Mouse (Mus musculus): Measurements from ENCODE around the gene Ttll8.

Ttll8 gene

DNA sequence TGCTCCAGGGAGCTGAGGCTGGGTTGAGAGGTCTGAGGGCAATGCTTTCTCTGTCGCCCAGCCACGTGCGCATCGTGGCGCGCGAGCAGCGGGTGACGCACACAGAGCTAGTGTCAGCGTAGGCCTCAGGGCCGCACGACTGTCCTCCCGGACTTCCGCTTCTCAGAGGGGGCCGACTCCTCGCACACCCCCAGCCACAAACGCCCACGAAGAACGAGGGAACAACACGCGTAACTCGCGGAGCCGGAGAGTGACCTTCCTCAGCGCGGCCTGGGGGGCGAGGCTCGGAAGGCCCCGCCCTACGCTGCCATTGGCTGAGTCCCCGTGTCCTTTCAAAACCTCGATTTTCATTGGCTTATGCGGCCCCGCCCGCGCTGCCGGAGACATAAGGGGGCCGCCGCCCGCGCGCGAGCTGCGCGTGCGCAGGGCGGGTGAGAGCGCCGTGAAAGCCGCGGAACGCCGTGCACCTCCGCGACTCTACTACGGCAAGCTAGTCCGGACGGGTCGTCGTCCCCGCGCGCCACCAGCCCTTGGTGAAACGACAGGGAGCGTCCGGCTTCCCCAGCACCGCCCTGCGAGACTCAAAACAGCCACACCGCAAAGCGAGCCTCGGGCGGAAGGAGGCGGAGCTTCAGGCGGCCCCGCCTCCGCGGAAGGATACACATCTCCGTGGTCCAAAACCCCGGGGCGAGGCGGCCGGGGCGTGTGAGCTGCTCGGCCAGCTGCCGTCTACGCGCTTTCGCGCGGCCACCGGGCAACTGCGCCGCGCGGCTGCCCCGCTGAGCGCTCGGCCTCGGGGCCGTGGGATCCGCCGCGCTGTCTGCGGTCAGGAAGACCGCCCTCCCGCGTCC is 92.2 kb downstream of the Ttll8 start, which contains the start of gene Pim3:
Pim3 (plus strand) TSS at position 415 of the 851 bp plus-strand sequence.
- in situ Hi-C loops (cut with MseI, MboI): no loop called here

DNA sequence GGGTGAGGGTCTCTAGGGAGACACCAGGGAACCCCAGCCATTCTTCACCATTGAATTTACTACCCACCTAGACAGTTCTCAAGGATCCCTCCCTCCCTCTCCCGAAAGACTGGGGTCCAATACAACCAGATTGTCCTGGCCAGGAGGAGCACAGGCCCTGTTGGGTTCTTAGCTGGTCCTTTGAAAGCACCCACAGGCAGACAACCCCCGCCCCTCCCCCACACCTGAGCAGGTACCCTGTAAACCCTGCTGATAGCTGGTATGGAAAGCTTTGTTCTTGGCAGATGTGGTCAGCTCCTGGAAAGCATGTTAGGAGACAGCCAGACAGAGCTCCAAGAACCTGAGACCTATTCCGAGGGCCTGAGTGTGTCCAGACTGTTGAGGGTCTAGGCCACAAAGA is 93.4 kb downstream of the Ttll8 start:
- in situ Hi-C loops (cut with MseI, MboI): no loop called here

DNA sequence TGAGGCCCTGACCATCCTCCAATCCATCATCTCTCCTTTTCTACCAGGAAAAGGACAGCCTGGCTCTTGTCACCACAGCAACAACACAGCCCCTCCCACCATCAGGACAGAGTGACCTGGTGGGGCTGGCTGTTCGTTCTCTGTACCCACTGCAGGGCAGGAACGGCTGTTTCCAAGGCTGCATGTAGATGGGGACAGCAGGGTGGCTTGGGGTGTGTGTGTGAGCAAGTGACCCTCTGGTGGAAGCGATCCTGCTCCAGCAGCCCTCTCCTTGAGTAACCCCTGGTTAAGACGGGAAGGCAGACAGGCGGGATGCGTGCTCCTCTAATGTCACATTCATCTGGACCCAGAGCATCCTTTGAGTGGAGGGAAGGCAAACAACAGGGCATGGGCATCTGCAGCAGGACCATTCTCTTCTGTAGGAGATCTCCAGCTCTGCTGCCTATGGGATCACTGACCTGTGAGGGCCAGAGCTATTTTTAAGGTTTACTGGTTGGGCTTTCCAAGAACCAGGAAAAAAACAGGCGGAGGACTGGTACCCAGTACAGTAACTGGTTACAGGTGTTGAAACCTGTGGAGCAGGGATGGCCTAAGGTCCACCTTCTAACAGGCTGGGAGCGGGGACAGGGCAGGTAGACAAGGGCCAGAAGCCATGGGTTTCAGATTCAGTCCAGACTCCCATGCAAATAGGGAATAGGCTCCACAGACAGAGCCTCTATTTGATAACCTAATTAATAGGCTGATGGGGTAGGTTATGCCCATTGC is 94.8 kb downstream of the Ttll8 start:
- in situ Hi-C loops (cut with MseI, MboI): no loop called here

DNA sequence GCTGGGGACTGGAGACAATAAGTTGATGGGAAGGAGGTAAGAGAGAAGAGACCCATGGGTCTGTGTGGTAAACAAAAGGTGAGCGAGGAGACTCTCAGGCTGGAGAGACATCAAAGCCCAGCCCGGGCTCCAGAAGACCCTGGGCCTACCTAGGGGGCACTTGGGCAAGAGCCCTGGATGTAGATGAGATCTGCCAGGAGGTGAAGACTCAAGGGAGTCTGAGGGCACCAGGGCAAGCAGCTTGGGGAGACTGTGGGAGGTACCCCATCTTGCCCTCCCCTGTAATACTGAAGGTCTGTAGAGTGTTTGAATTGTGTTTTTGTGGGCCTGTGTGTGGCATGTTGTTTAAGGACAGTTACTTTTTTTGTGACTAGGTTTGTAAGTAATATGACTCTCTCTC is 95.5 kb downstream of the Ttll8 start:
- in situ Hi-C loops (cut with MseI, MboI): no loop called here

DNA sequence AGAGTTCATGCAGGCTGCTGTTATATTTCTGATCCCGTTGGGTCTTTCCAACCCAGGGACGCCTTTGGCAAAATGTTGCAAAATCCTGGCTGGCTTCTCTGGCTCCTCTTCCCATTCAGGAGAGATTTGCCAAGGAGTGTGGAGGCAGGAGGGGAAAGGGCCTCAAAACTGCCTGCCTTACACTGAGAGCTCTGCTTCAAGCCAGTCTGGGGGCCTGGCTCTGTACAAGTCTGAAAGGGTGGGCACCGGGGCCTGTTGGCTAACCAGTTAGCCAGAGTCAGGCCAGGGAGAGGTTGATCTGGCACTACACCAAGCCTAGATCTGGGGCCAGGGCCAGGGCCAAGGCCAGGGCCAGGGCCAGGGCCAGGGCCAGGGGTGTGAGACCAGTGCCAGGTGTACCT is 96.1 kb downstream of the Ttll8 start:
- in situ Hi-C loops (cut with MseI, MboI): no loop called here

DNA sequence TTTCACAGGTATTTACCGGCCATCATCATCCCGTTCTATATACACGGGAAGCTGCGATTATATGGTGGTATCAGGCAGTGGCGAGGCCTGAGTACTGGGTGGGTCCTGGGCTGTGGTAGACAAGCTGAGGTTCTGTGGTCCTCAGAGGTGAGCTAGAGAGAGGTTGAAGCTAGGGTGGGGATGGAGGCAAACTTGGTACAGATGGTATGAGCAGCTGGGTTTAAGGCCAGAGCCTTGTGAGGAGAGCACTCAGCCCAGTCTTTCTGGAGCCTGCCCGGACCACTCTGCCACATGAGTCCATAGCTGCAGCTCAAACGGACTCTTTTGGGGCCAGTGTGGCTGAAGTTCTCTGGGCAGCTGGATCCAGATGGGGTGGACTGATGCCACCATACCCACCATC is 96.9 kb downstream of the Ttll8 start:
- in situ Hi-C loops (cut with MseI, MboI): no loop called here

DNA sequence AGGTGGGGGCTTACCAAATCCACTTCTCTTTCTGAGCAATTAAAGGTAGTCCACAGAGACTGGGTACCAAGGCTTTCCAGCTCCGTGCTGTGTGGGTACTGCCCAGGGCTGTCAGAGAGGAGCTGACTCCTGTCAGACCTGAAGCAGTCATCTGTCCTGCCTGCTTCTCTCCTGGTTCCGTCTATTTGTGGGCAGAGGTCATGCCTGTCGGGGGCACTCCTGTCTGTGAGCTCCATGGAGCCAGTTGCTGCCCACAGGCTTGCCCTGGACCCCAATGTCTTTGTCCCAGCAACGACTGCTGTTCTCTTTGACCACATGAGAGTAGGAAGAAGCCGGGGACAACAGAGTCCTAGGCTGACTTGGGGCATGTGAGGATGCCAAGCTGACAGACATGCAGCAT is 97.6 kb downstream of the Ttll8 start:
- in situ Hi-C loops (cut with MseI, MboI): no loop called here

DNA sequence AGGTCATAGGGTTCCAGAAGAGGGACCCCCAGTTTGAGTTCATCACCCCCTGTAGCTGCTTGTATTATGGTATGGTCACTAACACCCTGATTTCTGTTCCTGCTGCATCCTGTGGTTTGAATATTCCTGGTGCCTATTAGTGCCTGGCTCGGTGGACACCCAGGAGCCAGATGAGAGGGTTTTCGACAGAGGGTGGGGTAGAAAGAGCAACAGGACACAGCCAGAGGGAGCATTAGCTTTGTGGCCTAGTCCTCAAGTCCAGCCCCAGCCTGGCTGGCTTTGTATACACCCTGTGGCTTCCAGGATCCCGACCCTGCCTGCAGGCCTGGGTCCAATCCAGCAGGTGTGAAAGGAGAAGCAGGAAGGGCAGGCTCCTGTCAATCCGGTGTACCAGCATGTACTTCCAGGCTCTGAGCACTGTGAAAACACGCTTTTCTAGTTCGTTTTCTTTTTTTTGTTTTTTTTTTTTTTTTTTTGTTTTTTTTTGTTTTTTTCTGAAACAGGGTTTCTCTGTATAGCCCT is 98.3 kb downstream of the Ttll8 start:
- in situ Hi-C loops (cut with MseI, MboI): no loop called here

DNA sequence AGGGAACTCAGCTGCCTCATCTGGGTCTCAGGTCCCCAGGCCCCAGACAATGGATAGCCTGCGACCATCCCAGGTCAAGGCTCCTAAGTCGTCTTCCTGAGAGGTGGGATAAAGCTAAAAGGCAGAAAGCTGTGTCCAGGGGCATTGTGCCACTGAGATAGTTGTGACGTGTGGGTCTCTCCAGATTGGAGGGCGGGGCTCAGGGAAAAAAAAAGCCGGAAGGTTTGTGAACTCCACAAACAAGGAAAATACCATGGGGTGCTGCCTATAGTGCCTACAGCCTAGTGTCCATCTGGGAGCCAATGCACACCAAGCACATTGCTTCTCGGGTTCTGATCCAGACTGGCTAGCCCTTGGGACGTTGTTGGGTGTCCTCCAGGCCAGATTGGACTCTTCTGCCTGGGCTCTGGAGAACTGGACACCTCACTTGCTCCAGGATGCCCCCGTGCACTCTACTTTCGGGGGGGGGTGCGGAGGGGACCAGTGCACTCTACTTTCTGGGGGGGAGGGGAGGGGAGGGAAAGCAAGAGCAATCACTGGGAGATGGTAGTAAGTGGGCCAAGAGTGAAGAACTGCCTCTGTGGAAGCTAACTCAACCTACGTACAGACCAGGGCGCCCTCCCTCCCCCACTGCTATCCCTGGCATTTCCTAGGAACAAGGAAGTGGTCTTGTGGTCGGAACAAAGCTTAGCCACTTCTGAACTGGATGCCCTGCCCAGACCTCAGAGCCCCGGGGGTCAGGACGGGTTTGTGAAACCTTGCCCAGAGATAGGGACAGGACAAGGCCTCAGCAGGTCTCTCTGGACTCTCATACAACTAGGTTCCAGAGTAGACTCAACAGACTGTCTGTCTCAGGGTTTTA is 99.0 kb downstream of the Ttll8 start:
- in situ Hi-C loops (cut with MseI, MboI): no loop called here

DNA sequence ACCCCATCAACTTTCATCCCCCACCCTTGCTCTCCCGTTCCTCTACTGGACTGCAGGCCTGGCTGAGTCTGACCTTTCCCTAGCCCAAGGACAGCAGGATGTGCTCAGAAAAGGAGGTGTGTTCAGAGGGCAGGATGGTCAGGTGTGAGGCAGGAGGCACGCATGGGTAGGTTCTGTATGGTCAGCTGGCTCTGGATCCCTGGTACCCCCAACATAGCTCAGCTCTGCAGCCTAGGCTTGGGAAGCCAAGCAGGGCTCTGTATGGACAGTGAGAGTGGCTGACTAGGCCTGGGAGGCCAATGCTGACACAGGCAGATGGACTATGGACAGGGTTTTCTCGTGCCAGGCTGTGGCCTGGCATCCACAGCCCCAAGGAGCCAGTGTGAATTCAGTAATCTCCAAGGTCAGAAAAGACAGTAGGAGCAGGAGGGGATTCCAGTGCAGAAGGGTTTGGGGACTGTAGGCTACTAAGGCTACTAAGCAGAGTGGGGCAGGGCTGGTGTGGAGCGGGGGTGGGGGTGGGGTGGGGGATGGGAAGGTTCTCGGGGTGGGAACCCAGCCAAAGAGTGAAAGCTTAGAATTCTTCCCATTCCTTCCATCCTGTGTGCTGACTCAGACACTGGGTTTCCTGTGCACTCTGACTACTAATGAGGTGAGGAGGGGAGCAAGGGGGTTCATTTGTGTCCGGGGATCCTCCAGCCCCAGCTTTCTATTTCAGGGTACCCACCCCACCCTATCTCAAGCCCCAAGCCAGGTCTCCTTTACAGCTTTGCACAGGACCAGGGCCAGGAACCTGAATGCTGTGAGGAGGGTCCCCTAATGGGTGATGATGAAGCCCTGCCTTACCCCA is 99.9 kb downstream of the Ttll8 start:
- in situ Hi-C loops (cut with MseI, MboI): no loop called here

DNA sequence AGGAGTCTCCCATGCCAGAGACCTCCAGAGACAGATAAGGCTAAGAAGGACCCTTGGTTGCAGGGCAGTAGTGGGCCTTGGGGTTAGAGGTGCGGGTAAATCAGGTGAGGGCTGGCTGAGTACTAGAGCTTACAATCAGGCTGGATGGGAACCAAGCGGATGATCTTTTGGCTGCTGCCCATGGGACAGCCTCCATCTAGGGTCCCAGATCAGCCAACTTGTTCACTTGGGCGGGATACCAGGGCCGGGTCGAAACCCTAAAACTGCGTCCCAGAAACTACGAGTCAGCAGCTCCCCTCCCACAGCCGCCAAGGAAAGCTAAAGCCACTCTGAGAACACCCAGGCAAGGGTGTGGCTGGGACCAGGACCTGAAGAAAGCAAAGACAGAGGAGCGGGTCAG is 101.1 kb downstream of the Ttll8 start:
- in situ Hi-C loops (cut with MseI, MboI): no loop called here

DNA sequence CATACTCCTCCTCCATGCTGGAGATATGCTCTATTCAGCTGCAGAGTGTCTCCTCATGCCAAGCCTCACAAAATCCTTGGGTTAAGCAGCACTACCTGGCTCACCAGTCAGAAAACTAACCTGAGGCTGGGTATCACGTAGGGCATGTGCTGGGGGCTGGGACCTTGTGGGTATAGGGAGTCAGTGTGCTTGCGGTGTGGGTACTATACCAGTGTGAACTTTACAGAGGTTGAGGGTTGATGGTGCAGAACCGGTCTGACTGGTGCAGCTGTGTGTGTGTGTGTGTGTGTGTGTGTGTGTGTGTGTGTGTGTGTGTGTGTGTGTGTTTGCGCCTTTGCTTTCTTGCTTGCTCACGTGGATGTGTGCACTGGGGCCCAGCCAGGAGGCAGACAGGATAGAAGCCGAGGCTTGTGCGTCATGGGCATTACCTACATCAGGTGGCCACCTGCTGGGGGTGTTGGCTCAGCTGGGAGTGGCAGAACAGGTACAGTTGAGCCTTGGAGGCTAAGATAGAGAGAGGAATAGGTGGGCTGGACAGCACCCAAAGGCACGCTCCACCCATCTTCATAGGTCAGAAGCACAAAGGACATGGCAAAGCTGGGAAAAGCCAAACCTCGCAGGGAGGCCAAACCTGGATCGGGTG is 102.6 kb downstream of the Ttll8 start:
- in situ Hi-C loops (cut with MseI, MboI): no loop called here

DNA sequence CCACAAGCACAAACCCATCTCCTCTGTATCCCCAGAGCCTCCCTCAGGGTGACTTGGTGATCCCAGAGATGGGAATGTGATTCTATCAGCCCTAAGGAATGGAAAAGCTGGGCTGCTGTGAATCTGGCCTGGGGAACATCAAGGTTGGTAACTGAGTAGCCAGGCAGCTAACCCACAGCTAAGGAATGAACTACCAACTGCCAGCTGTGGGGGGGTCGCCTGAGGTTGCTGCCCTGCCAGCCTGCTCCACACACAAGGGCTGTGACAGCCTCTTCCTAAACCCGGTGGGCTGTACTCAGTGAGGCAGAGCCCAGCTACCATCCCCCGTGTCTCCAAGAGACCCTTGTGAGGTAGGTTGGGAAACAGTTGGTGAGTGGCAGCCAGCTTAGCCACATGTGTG is 103.1 kb downstream of the Ttll8 start:
- in situ Hi-C loops (cut with MseI, MboI): no loop called here

DNA sequence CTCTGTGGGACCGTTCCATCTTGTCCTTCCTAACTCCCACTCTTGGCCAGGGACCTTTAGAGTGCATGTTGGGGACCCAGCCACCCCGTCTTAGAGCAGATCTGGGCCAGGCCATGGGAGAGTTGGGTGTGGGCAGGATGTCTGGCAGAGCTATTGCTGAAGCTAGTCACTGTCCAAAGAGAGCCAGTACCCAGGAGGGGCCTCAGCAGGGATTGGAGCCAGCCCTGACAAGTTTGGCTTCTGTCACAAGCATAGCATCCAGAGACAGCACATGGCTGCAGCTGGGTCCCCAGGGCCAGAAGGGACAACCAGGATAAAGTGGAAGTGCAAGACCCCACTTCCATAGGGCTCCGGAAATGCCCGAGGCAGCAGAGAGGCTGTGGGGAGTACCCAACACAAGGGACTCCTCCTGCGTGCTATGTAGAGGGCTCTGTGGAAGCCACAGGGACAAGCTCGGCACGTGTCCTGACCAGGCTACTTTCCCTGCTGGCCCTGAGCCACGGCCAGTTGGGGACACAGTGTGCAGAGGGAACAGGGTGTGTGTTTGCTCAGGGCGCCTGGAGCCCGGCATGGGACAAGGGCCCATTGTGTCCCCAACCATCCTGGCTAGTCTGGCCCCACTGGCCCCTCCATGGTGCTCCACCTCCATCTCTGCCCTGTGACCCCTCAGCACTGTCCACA is 103.9 kb downstream of the Ttll8 start:
- in situ Hi-C loops (cut with MseI, MboI): no loop called here

DNA sequence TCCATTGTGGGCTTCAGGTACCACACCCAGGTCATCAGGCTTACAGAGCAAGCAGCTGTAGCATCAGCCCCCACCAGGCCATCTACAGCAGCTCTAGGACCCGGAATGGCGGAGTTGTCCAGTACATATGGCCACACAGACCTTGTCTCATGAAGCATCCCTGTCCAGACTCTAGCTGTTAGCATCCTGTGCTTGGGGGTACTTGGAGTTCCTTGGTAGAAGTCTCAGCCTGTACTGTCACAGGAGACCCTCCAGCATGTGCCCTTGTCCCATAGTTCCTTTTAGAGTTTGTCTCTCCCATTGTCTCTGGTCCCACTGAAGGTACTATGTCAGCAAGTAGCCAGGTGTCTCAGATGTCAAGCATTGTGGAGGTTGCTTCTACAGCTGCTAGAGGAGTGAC is 104.6 kb downstream of the Ttll8 start:
- in situ Hi-C loops (cut with MseI, MboI): no loop called here

DNA sequence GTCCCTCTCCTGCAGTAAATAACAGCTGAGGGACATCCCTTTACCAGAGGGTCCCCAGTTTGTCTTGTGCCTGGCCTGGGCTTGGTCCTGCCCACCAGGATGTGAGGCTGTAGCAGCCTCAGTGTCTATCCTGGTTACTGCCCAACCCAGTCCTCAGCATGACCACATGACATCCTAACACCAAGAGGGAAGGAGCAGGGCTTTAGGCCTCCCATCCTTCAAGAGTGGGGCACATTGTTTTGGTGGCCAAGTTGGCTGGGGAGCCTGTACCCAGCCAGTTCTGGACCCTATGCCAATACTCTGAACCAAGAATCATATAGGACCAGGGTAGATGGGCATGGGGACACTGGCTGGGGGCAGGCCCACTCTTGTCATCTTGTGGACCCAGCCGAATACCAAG is 105.6 kb downstream of the Ttll8 start:
- in situ Hi-C loops (cut with MseI, MboI): no loop called here

DNA sequence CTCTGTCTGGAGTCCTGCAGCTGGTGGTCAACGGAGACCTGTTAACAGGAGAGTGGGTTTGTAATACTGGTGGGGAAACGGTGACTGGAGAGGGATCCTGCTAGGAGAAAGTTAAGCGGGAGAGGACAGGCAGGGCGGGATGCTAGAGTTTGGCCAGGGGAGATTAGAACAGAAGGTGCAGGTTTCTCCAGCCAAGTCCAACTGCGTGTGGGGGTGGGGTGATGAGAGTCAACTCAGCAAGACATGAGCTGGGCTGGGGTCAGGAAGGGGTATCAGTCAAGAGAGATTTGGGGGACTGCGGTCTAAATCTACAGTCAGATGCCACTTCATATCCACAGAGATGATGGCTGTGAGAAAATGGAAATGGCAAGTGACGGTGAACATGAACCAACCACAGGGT is 109.3 kb downstream of the Ttll8 start:
- in situ Hi-C loops (cut with MseI, MboI): no loop called here

DNA sequence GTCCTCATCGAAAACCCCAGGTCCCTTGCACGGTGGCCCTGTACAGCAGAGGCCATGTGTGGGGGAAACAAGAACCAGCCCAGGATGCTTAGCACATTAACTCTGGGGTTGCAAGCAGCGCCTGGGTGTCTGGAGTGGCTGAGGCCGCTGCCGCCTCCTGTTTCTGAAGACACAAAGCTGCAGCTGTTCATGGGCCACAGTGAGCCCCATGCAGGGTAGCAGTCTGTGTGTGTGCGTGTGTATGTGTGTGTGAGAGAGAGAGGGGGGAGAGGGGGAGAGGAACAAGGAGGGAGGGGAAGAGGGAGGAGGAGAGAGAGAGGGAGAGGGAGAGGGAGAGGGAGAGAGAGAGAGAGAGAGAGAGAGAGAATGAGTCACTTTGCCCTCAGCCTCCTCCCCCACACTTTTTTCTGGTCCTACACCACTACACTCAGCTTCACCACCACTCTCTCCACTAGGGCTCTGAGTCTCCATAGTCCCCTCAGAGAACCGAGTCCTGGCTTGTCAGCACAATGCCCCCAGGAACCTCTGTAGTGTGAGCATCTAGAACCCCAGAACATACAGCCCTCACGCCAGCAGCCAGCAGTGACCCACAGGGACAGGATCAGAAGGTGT is 110.6 kb downstream of the Ttll8 start:
- in situ Hi-C loops (cut with MseI, MboI): no loop called here

DNA sequence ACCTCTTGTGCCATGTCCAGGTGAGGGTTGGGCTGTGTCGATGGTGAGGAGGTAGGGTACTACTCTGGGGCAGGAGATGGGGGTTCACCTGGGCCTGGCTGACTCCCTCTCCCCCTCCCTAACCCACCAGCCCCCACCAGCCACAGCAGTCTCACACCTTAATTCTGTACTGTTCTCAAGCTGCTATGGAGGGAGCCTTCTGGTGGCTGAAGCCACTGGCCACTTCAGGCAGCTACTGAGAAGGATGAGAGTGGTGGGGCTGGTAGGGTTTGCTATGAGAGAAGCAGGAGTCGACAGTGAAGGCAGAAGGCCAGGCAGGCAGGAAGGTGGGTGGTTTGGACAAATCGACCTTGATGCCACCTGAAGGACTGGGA is 111.9 kb downstream of the Ttll8 start:
- in situ Hi-C loops (cut with MseI, MboI): no loop called here
